Mouse (Mus musculus) ES-E14 (cell line): ENCODE results near the gene Rnf151.

Source experiments
- HCFC1 ChIP-seq: IDR thresholded peaks from 2 replicates; pipeline ENCODE4 v1.6.1; 2012; ENCODE audit warnings: low read length, inconsistent platforms, borderline replicate concordance; ENCODE audit not compliant: insufficient read depth
- ZNF384 ChIP-seq: IDR thresholded peaks from 2 replicates; pipeline ENCODE4 v1.6.1; 2012; ENCODE audit warnings: low read depth, low read length, inconsistent platforms

GRCm38 (mm10) chr17:24699473-24699872, 18.4 kb downstream of the Rnf151 start:
- TF ChIP-seq HCFC1 (no peak), ZNF384 (no peak)
